Mouse (Mus musculus) CH12.LX (cell line): ENCODE results near the gene Tmem255a.
A peak's percentile ranks its signal among the peaks of the same experiment; 100 is the strongest.

Source experiments
- CHD2 ChIP-seq: IDR thresholded peaks from 2 replicates; pipeline ENCODE4 v1.6.1; 2011; ENCODE audit warnings: low read length, improper control_type of control experiment
- CTCF ChIP-seq, 2 experiments: IDR thresholded peaks in 1 of 2; conservative IDR thresholded peaks in 1 of 2; 2 replicates each; pipeline ENCODE4 v1.5.1; 2011 to 2012; ENCODE audit warnings: low read depth in 2 of 2, low read length in 2 of 2, improper control_type of control experiment in 1 of 2, inconsistent platforms in 1 of 2, mild to moderate bottlenecking in 1 of 2, moderate library complexity in 1 of 2
- E2F4 ChIP-seq: IDR thresholded peaks from 2 replicates; pipeline ENCODE4 v1.6.1; 2011; ENCODE audit warnings: low read depth, low read length, improper control_type of control experiment; ENCODE audit not compliant: insufficient replicate concordance
- ELF1 ChIP-seq: IDR thresholded peaks from 2 replicates; pipeline ENCODE4 v1.6.1; 2014; ENCODE audit warnings: low read depth, mild to moderate bottlenecking, inconsistent platforms, low read length, improper control_type of control experiment
- MAX ChIP-seq: IDR thresholded peaks from 2 replicates; pipeline ENCODE4 v1.6.1; 2011; ENCODE audit warnings: low read length, improper control_type of control experiment
- MEF2A ChIP-seq: IDR thresholded peaks from 2 replicates; pipeline ENCODE4 v1.6.1; 2014; ENCODE audit warnings: low read depth, mild to moderate bottlenecking, inconsistent platforms, low read length, improper control_type of control experiment, borderline replicate concordance
- MXI1 ChIP-seq: IDR thresholded peaks from 2 replicates; pipeline ENCODE4 v1.6.1; 2011; ENCODE audit warnings: mild to moderate bottlenecking, low read depth, low read length, improper control_type of control experiment
- POLR2A ChIP-seq: IDR thresholded peaks from 2 replicates; pipeline ENCODE4 v1.6.1; 2011; ENCODE audit warnings: low read depth, mild to moderate bottlenecking, improper control_type of control experiment, low read length
- RAD21 ChIP-seq: IDR thresholded peaks from 2 replicates; pipeline ENCODE4 v1.6.1; 2011; ENCODE audit warnings: low read depth, mild to moderate bottlenecking, low read length, improper control_type of control experiment, moderate library complexity
- TBP ChIP-seq: conservative IDR thresholded peaks from 2 replicates; pipeline ENCODE4 v1.6.1; 2011; ENCODE audit warnings: low read depth, low read length, improper control_type of control experiment
- TCF12 ChIP-seq: IDR thresholded peaks from 2 replicates; pipeline ENCODE4 v1.6.1; 2014; ENCODE audit warnings: low read depth, mild to moderate bottlenecking, inconsistent platforms, low read length, improper control_type of control experiment
- ZC3H11A ChIP-seq: IDR thresholded peaks from 2 replicates; pipeline ENCODE4 v1.6.1; 2012; ENCODE audit warnings: low read depth, mild to moderate bottlenecking, inconsistent platforms, low read length, improper control_type of control experiment
- ZKSCAN1 ChIP-seq: IDR thresholded peaks from 2 replicates; pipeline ENCODE4 v1.6.1; 2012; ENCODE audit warnings: low read depth, inconsistent platforms, low read length, improper control_type of control experiment, borderline replicate concordance

GRCm38 (mm10) chrX:38189552-38190457, 62.4 kb downstream of the Tmem255a start, which contains the start of gene Zbtb33:
- TF ChIP-seq TBP: no peak
- TF ChIP-seq POLR2A: peak; percentile 71
- peak in 1 of 2 experiments; percentile 75; a peak in 2 of 4 replicates for TF ChIP-seq CTCF (conservative IDR thresholded peaks at IDR 0.05 in 1 of 2, IDR thresholded peaks at IDR 0.05 in 1 of 2; ENCODE audit: low read depth in 2 of 2, low read length in 2 of 2)
- no peak for TF ChIP-seq MXI1
- TF ChIP-seq RAD21: no peak; the same call in none of the 2 replicates
- peak; percentile 12; the same call in 1 of the 2 replicates for TF ChIP-seq MEF2A
- peak; percentile 47 for TF ChIP-seq TCF12
- TF ChIP-seq ELF1: peak; percentile 88
- TF ChIP-seq ZC3H11A: no peak
- no peak for TF ChIP-seq ZKSCAN1
- TF ChIP-seq E2F4: no peak
- TF ChIP-seq CHD2: no peak
- no peak; the same call in 1 of the 2 replicates for TF ChIP-seq MAX
